In genomic region chr10:128492633-128493311, GRCm38 (mm10) we compare ENCODE assay signal across 7 mouse cellular contexts. TPM values are rescaled to one million over a fixed set of nuclear protein-coding genes. Genes with fewer than 3 reads are reported as not detected.
DNase-seq lines count a peak whose midpoint lies in the region; ATAC-seq and TF ChIP-seq lines count a peak whose summit lies in the region.

No protein-coding gene starts in this region.

- TF ChIP-seq RAD21 in CH12.LX (IDR thresholded peaks at IDR 0.05; ENCODE audit: low read depth, low read length), result no peak

- no peaks in the 10 kb centered on the region for H3K9me3 ChIP-seq in CH12.LX (replicated peaks; ENCODE audit: low read length)
- no peaks in the 10 kb centered on the region for H3K9me3 ChIP-seq in embryonic facial prominence, embryonic 11.5 days (replicated peaks; ENCODE audit: control insufficient read depth, low read length)
- no peaks in the 10 kb centered on the region for H3K9me3 ChIP-seq in heart, embryonic 11.5 days (replicated peaks; ENCODE audit: control insufficient read depth, low read length)
- no peaks in the 10 kb centered on the region for H3K9me3 ChIP-seq in kidney, embryonic 14.5 days (ENCODE audit: control insufficient read depth, low read length)

- peak overlapping the region; percentile 90 for H3K9ac ChIP-seq in CH12.LX (ENCODE audit: insufficient read depth, low read depth)
- peak overlapping the region; percentile 64 for H3K9ac ChIP-seq in embryonic facial prominence, embryonic 11.5 days (replicated peaks; ENCODE audit: low read length)
- H3K9ac ChIP-seq in heart, embryonic 11.5 days (ENCODE audit: low read depth, low read length), result peak overlapping the region; percentile 98
- H3K9ac ChIP-seq in kidney, embryonic 14.5 days (ENCODE audit: low read depth, low read length), result peak overlapping the region; percentile 85

- peaks cover 20% of the 10 kb centered on the region for H3K79me2 ChIP-seq in CH12.LX (replicated peaks; ENCODE audit: control insufficient read depth, extremely low read depth, insufficient read depth, poor library complexity, severe bottlenecking)

- peaks cover 42 to 50% of the 10 kb centered on the region in 2 experiments for H3K36me3 ChIP-seq in CH12.LX (replicated peaks in 1 of 2; ENCODE audit: control insufficient read depth in 1 of 2, insufficient read depth in 1 of 2, low read length in 1 of 2)
- H3K36me3 ChIP-seq in embryonic facial prominence, embryonic 11.5 days (replicated peaks; ENCODE audit: control insufficient read depth, insufficient read depth, low read depth, low read length), result peaks cover 8% of the 10 kb centered on the region; the same call in 1 of the 2 replicates
- H3K36me3 ChIP-seq in heart, embryonic 11.5 days (ENCODE audit: control insufficient read depth, insufficient read depth, low read length), result peaks cover 23% of the 10 kb centered on the region
- H3K36me3 ChIP-seq in kidney, embryonic 14.5 days (ENCODE audit: control insufficient read depth, insufficient read depth, low read length), result peaks cover 41% of the 10 kb centered on the region

- dilution Hi-C loops in CH12.LX (cut with MboI; ENCODE audit: extremely low pct_ligation_motif_present, extremely low pct_unique_long_range_greater_than_20kb, low sequenced_read_pairs), result no loop called here

- H3K4me2 ChIP-seq in CH12.LX (ENCODE audit: insufficient read depth, low read depth, poor library complexity, severe bottlenecking), result peak overlapping the region; percentile 67
- H3K4me2 ChIP-seq in embryonic facial prominence, embryonic 11.5 days (ENCODE audit: low read depth, low read length), result peak overlapping the region; percentile 73
- H3K4me2 ChIP-seq in heart, embryonic 11.5 days, result peak overlapping the region; percentile 87
- peak overlapping the region; percentile 87 for H3K4me2 ChIP-seq in kidney, embryonic 14.5 days (replicated peaks; ENCODE audit: low read depth, low read length)

- H3K27me3 ChIP-seq in CH12.LX (replicated peaks), result no peaks in the 10 kb centered on the region
- H3K27me3 ChIP-seq in embryonic facial prominence, embryonic 11.5 days (ENCODE audit: control insufficient read depth, insufficient read depth, low read length), result no peaks in the 10 kb centered on the region
- no peaks in the 10 kb centered on the region for H3K27me3 ChIP-seq in heart, embryonic 11.5 days (ENCODE audit: control insufficient read depth, insufficient read depth, low read length)
- no peaks in the 10 kb centered on the region for H3K27me3 ChIP-seq in kidney, embryonic 14.5 days (ENCODE audit: control insufficient read depth, insufficient read depth, low read length)

- peak; percentile 7 for ATAC-seq in activated CD4-positive, CD25-positive, alpha-beta regulatory T cell, adult 4 months
- ATAC-seq in embryonic facial prominence, embryonic 11.5 days (replicated peaks; ENCODE audit: insufficient number of reproducible peaks, low FRiP score, low TSS enrichment, low read depth), result peak; percentile 40; the same call in 1 of the 2 replicates
- ATAC-seq in heart, embryonic 11.5 days (replicated peaks; ENCODE audit: insufficient number of reproducible peaks, low FRiP score, low TSS enrichment), result peak; percentile 64
- ATAC-seq in kidney, embryonic 14.5 days (ENCODE audit: low FRiP score, low TSS enrichment), result peak; percentile 50

- no peak overlapping the region for H3K27ac ChIP-seq in CH12.LX (ENCODE audit: insufficient read depth, low read depth)
- peak overlapping the region; percentile 39 for H3K27ac ChIP-seq in embryonic facial prominence, embryonic 11.5 days (replicated peaks; ENCODE audit: low read depth, low read length)
- peak overlapping the region; percentile 97 for H3K27ac ChIP-seq in heart, embryonic 11.5 days (ENCODE audit: low read depth, low read length)
- H3K27ac ChIP-seq in kidney, embryonic 14.5 days (ENCODE audit: low read depth, low read length), result peak overlapping the region; percentile 93
- H3K27ac ChIP-seq in olfactory bulb, adult 2 months (ENCODE audit: insufficient read depth, low read depth, low read length), result peak overlapping the region; percentile 78

- H3K4me3 ChIP-seq in CH12.LX (replicated peaks in 1 of 3; ENCODE audit: low read depth in 2 of 3, low read length in 2 of 3, poor library complexity in 1 of 3), result peak overlapping the region; percentile 76 to 100 (median 90)
- peak overlapping the region; percentile 67 for H3K4me3 ChIP-seq in embryonic facial prominence, embryonic 11.5 days (ENCODE audit: low read depth, low read length)
- peak overlapping the region; percentile 94 for H3K4me3 ChIP-seq in heart, embryonic 11.5 days (ENCODE audit: low read depth, low read length)
- peak overlapping the region; percentile 80 for H3K4me3 ChIP-seq in kidney, embryonic 14.5 days (ENCODE audit: low read length)
- peak overlapping the region; percentile 98 for H3K4me3 ChIP-seq in lung, adult 2 months (replicated peaks; ENCODE audit: extremely low read depth, low read depth, low read length)
- H3K4me3 ChIP-seq in olfactory bulb, adult 2 months (ENCODE audit: insufficient read depth, low read depth, low read length), result peak overlapping the region; percentile 75

- no peak for TF ChIP-seq POLR2A in CH12.LX (IDR thresholded peaks at IDR 0.05; ENCODE audit: low read depth, low read length)
- peak; percentile 19; the same call in 1 of the 2 replicates for TF ChIP-seq POLR2A in lung, adult 2 months (IDR thresholded peaks at IDR 0.05; ENCODE audit: borderline replicate concordance, extremely low read depth, low read depth, low read length)
- TF ChIP-seq POLR2A in olfactory bulb, adult 2 months (IDR thresholded peaks at IDR 0.05; ENCODE audit: insufficient read depth, low read depth, low read length), result no peak

- in situ Hi-C loops in CH12.LX (cut with MboI; ENCODE audit: low pct_ligation_motif_present, low pct_unique_long_range_greater_than_20kb, low sequenced_read_pairs), result no loop called here

- 31% methylated on average over 12 of the region's 12 CpGs for WGBS in embryonic facial prominence, embryonic 11.5 days
- WGBS in heart, embryonic 11.5 days (ENCODE audit: insufficient replicate concordance), result 21% methylated on average over 12 of the region's 12 CpGs
- 22% methylated on average over 12 of the region's 12 CpGs for WGBS in kidney, embryonic 14.5 days
- 8% methylated on average over 12 of the region's 12 CpGs for WGBS in lung, adult 2 months
- 11% methylated on average over 12 of the region's 12 CpGs for WGBS in olfactory bulb, adult 2 months

- H3K4me1 ChIP-seq in CH12.LX (ENCODE audit: control insufficient read depth in 1 of 2, insufficient read depth in 2 of 2), result peaks cover 12 to 33% of the 10 kb centered on the region in 2 experiments; a peak in 3 of 4 replicates
- peaks cover 4% of the 10 kb centered on the region; the same call in 1 of the 2 replicates for H3K4me1 ChIP-seq in embryonic facial prominence, embryonic 11.5 days (ENCODE audit: control insufficient read depth, insufficient read depth, low read length)
- H3K4me1 ChIP-seq in heart, embryonic 11.5 days (ENCODE audit: control insufficient read depth, insufficient read depth, low read length), result peaks cover 51% of the 10 kb centered on the region
- H3K4me1 ChIP-seq in kidney, embryonic 14.5 days (ENCODE audit: control insufficient read depth, insufficient read depth, low read length), result peaks cover 28% of the 10 kb centered on the region
- H3K4me1 ChIP-seq in lung, adult 2 months (ENCODE audit: control insufficient read depth, insufficient read depth, low read length), result peaks cover 16% of the 10 kb centered on the region
- peaks cover 47% of the 10 kb centered on the region for H3K4me1 ChIP-seq in olfactory bulb, adult 2 months (ENCODE audit: control insufficient read depth, insufficient read depth, low read length)

- peak; percentile 29 for DNase-seq in CH12.LX (ENCODE audit: extremely low read depth)
- peak; percentile 67 for DNase-seq in embryonic facial prominence, embryonic 11.5 days (ENCODE audit: low spot score)
- peak; percentile 76 for DNase-seq in lung, adult 2 months

- no peak for TF ChIP-seq EP300 in CH12.LX (IDR thresholded peaks at IDR 0.05; ENCODE audit: low read length)

- no peak for TF ChIP-seq CTCF in CH12.LX (conservative IDR thresholded peaks at IDR 0.05 in 1 of 2, IDR thresholded peaks at IDR 0.05 in 1 of 2; ENCODE audit: low read depth in 2 of 2, low read length in 2 of 2)
- no peak for TF ChIP-seq CTCF in lung, adult 2 months (IDR thresholded peaks at IDR 0.05; ENCODE audit: insufficient read depth, low read length)
- no peak for TF ChIP-seq CTCF in olfactory bulb, adult 2 months (IDR thresholded peaks at IDR 0.05; ENCODE audit: insufficient read depth, low read depth, low read length)

RNA-seq across cellular contexts. Expression of gene Myl6, which starts 1.2 kb away (rescaled TPM):
- 555 and 601 TPM in 2 replicates for total RNA-seq in CH12.LX (2012; rRNA removed)
- 560 and 610 TPM in 2 replicates for total RNA-seq in CH12.LX (2014; rRNA removed)
- 366 and 413 TPM in 2 replicates for polyA plus RNA-seq in CH12.LX (2012; ENCODE audit: insufficient read length, low read depth)
- 1,000 to 10,000 TPM; 1,113 TPM for polyA plus RNA-seq in activated CD4-positive, CD25-positive, alpha-beta regulatory T cell, adult 4 months (2017; shearing (Covaris generic))
- 678 and 740 TPM in 2 replicates for polyA plus RNA-seq in embryonic facial prominence, embryonic 11.5 days (2014; fragmentation: Nextera tagmentation; extraction: Ambion mirVana)
- 1,242 and 1,345 TPM in 2 replicates for polyA plus RNA-seq in heart, embryonic 11.5 days (2014; fragmentation: Nextera tagmentation; extraction: Ambion mirVana)
- 921 and 980 TPM in 2 replicates for polyA plus RNA-seq in kidney, embryonic 14.5 days (2014; fragmentation: Nextera tagmentation; extraction: Ambion mirVana)
- polyA plus RNA-seq in lung, adult 2 months (2012; rRNA removed), result 771 and 1,159 TPM in 2 replicates
- polyA plus RNA-seq in olfactory bulb, adult 2 months (2012; ENCODE audit: insufficient read depth, insufficient read length, low replicate concordance, missing spikeins), result not detected in 2 replicates

RNA-seq across cellular contexts. Expression of gene Myl6b, which starts 5.7 kb away (rescaled TPM):
- 2.5 and 2.6 TPM in 2 replicates for total RNA-seq in CH12.LX (2012; rRNA removed)
- total RNA-seq in CH12.LX (2014; rRNA removed), result 0.39 and 1.1 TPM in 2 replicates
- 3.2 and 3.9 TPM in 2 replicates for polyA plus RNA-seq in CH12.LX (2012; ENCODE audit: insufficient read length, low read depth)
- polyA plus RNA-seq in activated CD4-positive, CD25-positive, alpha-beta regulatory T cell, adult 4 months (2017; shearing (Covaris generic)), result 1 to 10 TPM; 2.0 to 6.9 TPM
- 2.3 and 2.9 TPM in 2 replicates for polyA plus RNA-seq in embryonic facial prominence, embryonic 11.5 days (2014; fragmentation: Nextera tagmentation; extraction: Ambion mirVana)
- 3.3 and 5.4 TPM in 2 replicates for polyA plus RNA-seq in heart, embryonic 11.5 days (2014; fragmentation: Nextera tagmentation; extraction: Ambion mirVana)
- polyA plus RNA-seq in kidney, embryonic 14.5 days (2014; fragmentation: Nextera tagmentation; extraction: Ambion mirVana), result 3.2 and 3.5 TPM in 2 replicates
- polyA plus RNA-seq in lung, adult 2 months (2012; rRNA removed), result 1.9 and 2.0 TPM in 2 replicates
- polyA plus RNA-seq in olfactory bulb, adult 2 months (2012; ENCODE audit: insufficient read depth, insufficient read length, low replicate concordance, missing spikeins), result not detected in 2 replicates

RNA-seq across cellular contexts. Expression of gene Esyt1, which starts 32.9 kb away (rescaled TPM):
- total RNA-seq in CH12.LX (2012; rRNA removed), result 43.2 and 48.0 TPM in 2 replicates
- total RNA-seq in CH12.LX (2014; rRNA removed), result 20.2 and 20.6 TPM in 2 replicates
- polyA plus RNA-seq in CH12.LX (2012; ENCODE audit: insufficient read length, low read depth), result 33.0 and 38.2 TPM in 2 replicates
- polyA plus RNA-seq in activated CD4-positive, CD25-positive, alpha-beta regulatory T cell, adult 4 months (2017; shearing (Covaris generic)), result 10 to 100 TPM; 77.5 to 80.7 TPM
- polyA plus RNA-seq in embryonic facial prominence, embryonic 11.5 days (2014; fragmentation: Nextera tagmentation; extraction: Ambion mirVana), result 12.5 and 15.8 TPM in 2 replicates
- 14.5 and 18.7 TPM in 2 replicates for polyA plus RNA-seq in heart, embryonic 11.5 days (2014; fragmentation: Nextera tagmentation; extraction: Ambion mirVana)
- polyA plus RNA-seq in kidney, embryonic 14.5 days (2014; fragmentation: Nextera tagmentation; extraction: Ambion mirVana), result 9.9 and 16.1 TPM in 2 replicates
- 94.9 and 97.2 TPM in 2 replicates for polyA plus RNA-seq in lung, adult 2 months (2012; rRNA removed)
- not detected in 2 replicates for polyA plus RNA-seq in olfactory bulb, adult 2 months (2012; ENCODE audit: insufficient read depth, insufficient read length, low replicate concordance, missing spikeins)

RNA-seq across cellular contexts. Expression of gene Smarcc2, which starts 33.7 kb away (rescaled TPM):
- total RNA-seq in CH12.LX (2012; rRNA removed), result 20.2 and 24.8 TPM in 2 replicates
- total RNA-seq in CH12.LX (2014; rRNA removed), result 6.1 and 7.5 TPM in 2 replicates
- polyA plus RNA-seq in CH12.LX (2012; ENCODE audit: insufficient read length, low read depth), result 39.8 and 42.6 TPM in 2 replicates
- polyA plus RNA-seq in activated CD4-positive, CD25-positive, alpha-beta regulatory T cell, adult 4 months (2017; shearing (Covaris generic)), result 10 to 100 TPM; 53.8 to 54.8 TPM
- 103 and 109 TPM in 2 replicates for polyA plus RNA-seq in embryonic facial prominence, embryonic 11.5 days (2014; fragmentation: Nextera tagmentation; extraction: Ambion mirVana)
- 70.8 and 82.8 TPM in 2 replicates for polyA plus RNA-seq in heart, embryonic 11.5 days (2014; fragmentation: Nextera tagmentation; extraction: Ambion mirVana)
- 64.8 and 96.7 TPM in 2 replicates for polyA plus RNA-seq in kidney, embryonic 14.5 days (2014; fragmentation: Nextera tagmentation; extraction: Ambion mirVana)
- polyA plus RNA-seq in lung, adult 2 months (2012; rRNA removed), result 99.8 TPM in 2 replicates
- polyA plus RNA-seq in olfactory bulb, adult 2 months (2012; ENCODE audit: insufficient read depth, insufficient read length, low replicate concordance, missing spikeins), result 236 and 251 TPM in 2 replicates

RNA-seq across cellular contexts. Expression of gene Zc3h10, which starts 54.8 kb away (rescaled TPM):
- total RNA-seq in CH12.LX (2012; rRNA removed) (19.9 and 20.9 TPM in 2 replicates), CH12.LX (2014; rRNA removed) (16.2 TPM in 2 replicates)
- polyA plus RNA-seq in CH12.LX (2012; ENCODE audit: insufficient read length, low read depth), result 14.4 and 14.6 TPM in 2 replicates
- polyA plus RNA-seq in activated CD4-positive, CD25-positive, alpha-beta regulatory T cell, adult 4 months (2017; shearing (Covaris generic)), result 10 to 100 TPM in 1 of 2 experiments, 1 to 10 TPM in 1; 6.4 to 10.1 TPM
- 13.6 and 15.0 TPM in 2 replicates for polyA plus RNA-seq in embryonic facial prominence, embryonic 11.5 days (2014; fragmentation: Nextera tagmentation; extraction: Ambion mirVana)
- 7.7 and 8.0 TPM in 2 replicates for polyA plus RNA-seq in heart, embryonic 11.5 days (2014; fragmentation: Nextera tagmentation; extraction: Ambion mirVana)
- polyA plus RNA-seq in kidney, embryonic 14.5 days (2014; fragmentation: Nextera tagmentation; extraction: Ambion mirVana), result 11.3 and 13.5 TPM in 2 replicates
- 13.2 and 15.1 TPM in 2 replicates for polyA plus RNA-seq in lung, adult 2 months (2012; rRNA removed)
- not detected in 2 replicates for polyA plus RNA-seq in olfactory bulb, adult 2 months (2012; ENCODE audit: insufficient read depth, insufficient read length, low replicate concordance, missing spikeins)

Comparison
In these comparisons a context has a peak if more than half of its experiments do, and no peak if none do; other contexts are left out.
1. ATAC-seq: peak in every context shown above with its lines; median percentile 64 in heart, embryonic 11.5 days; 50 in kidney, embryonic 14.5 days; 40 in embryonic facial prominence, embryonic 11.5 days; 7 in activated CD4-positive, CD25-positive, alpha-beta regulatory T cell, adult 4 months.
2. RNA of gene Esyt1, which starts 32.9 kb away (polyA plus RNA-seq): 94.9 to 97.2 TPM in lung, adult 2 months, 77.5 to 80.7 TPM in activated CD4-positive, CD25-positive, alpha-beta regulatory T cell, adult 4 months, 33.0 to 38.2 TPM in CH12.LX, 9.9 to 16.1 TPM in kidney, embryonic 14.5 days, 14.5 to 18.7 TPM in heart, embryonic 11.5 days and 12.5 to 15.8 TPM in embryonic facial prominence, embryonic 11.5 days; not detected in olfactory bulb, adult 2 months; every median in the first group is over 10 times any median in the second.
3. Peak in every context shown above with its lines, with median percentiles within 50 percentile points of each other: DNase-seq, H3K4me2 ChIP-seq, H3K4me3 ChIP-seq and H3K9ac ChIP-seq.